Mouse (Mus musculus) lung, embryonic 15.5 days (tissue): Measurements from ENCODE around the gene Tulp3. TPM values are rescaled to one million over a fixed set of nuclear protein-coding genes. Genes with fewer than 3 reads are reported as not detected.

Experiments
- ATAC-seq: fragments of 200-750 bp; cut with Nextera tagmentation; 2 replicates; pipeline ENCODE4 v1.8.0; 2017; ENCODE audit warnings: moderate number of reproducible peaks, borderline replicate concordance; ENCODE audit not compliant: low FRiP score, low TSS enrichment; ENCODE audit errors: extremely low read depth
- H3K27ac ChIP-seq: fragments of 300-500 bp; sonication (generic); 2 replicates; pipeline ENCODE4 v1.5.1; 2015; ENCODE audit warnings: moderate library complexity, mild to moderate bottlenecking, inconsistent platforms
- H3K27me3 ChIP-seq: fragments of 300-500 bp; sonication (generic); 2 replicates; pipeline ENCODE4 v1.6.1; 2015; ENCODE audit warnings: inconsistent platforms
- H3K36me3 ChIP-seq: fragments of 300-500 bp; sonication (generic); 2 replicates; pipeline ENCODE4 v1.6.1; 2015; ENCODE audit warnings: inconsistent platforms
- H3K4me1 ChIP-seq: fragments of 300-500 bp; sonication (generic); 2 replicates; pipeline ENCODE4 v1.6.1; 2015; ENCODE audit warnings: inconsistent platforms
- H3K4me2 ChIP-seq: fragments of 300-500 bp; sonication (generic); 2 replicates; pipeline ENCODE4 v1.6.1; 2015; ENCODE audit warnings: inconsistent platforms, mild to moderate bottlenecking, moderate library complexity
- H3K4me3 ChIP-seq: fragments of 300-500 bp; sonication (generic); 2 replicates; pipeline ENCODE4 v1.5.1; 2015; ENCODE audit warnings: mild to moderate bottlenecking, inconsistent platforms
- H3K9ac ChIP-seq: fragments of 300-500 bp; sonication (generic); 2 replicates; pipeline ENCODE4 v1.6.1; 2015; ENCODE audit warnings: inconsistent platforms
- H3K9me3 ChIP-seq: fragments of 300-500 bp; sonication (generic); 2 replicates; pipeline ENCODE4 v1.6.1; 2016; ENCODE audit warnings: inconsistent platforms
- WGBS: fragments of 180-500 bp; shearing (Covaris S2); methylation state at CpG from one replicate; pipeline ENCODE4 v1.1.7; 2015; 5-methylcytosine and 5-hydroxymethylcytosine counted together
- polyA plus RNA-seq: library from polyadenylated mRNA; unstranded; fragments of >200 nt; fragmentation: Nextera tagmentation; extraction: Ambion mirVana; gene quantifications from 2 replicates; pipeline ENCODE4 v1.2.1, GENCODE M21; 2015

The Tulp3 gene
- polyA plus RNA-seq, 1 experiment from 2014 or later: 21.6 TPM

GRCm38 (mm10) chr6:128354140-128354539 is 1.5 kb downstream of the Tulp3 start:
- Histone ChIP-seq H3K9me3 (no peaks in the 10 kb centered on the region), H3K4me3 (peak overlapping the region; percentile 85; the same call in 1 of the 2 replicates), H3K27ac (no peak overlapping the region), H3K9ac (no peak overlapping the region), H3K36me3 (peaks cover 31% of the 10 kb centered on the region), H3K4me1 (peaks cover 19% of the 10 kb centered on the region), H3K4me2 (peak overlapping the region; percentile 77), H3K27me3 (no peaks in the 10 kb centered on the region)
- ATAC-seq: no peak
- 50% methylated on average over 3 of the region's 3 CpGs for WGBS

DNA sequence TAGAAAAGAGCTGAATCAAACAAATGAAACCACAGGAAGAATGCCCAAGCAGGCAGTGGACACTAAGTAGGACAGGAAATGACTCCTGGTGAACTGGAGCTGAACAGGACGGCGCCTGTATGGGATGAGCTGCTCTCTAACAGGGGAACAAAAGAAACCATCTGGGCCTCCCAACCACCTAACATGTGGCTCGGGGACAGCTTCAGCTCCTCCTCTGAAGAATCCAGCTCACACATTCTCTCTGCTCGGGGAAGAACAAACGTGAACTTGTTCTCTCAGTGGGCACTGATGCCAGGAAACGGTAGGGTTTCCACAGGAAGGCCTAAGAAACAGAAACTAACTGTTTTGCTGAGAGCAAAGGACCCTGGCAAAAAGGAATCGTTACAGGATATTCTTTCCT is 5.9 kb downstream of the Tulp3 start:
- Histone ChIP-seq H3K4me2 (no peak overlapping the region), H3K9ac (no peak overlapping the region), H3K27me3 (no peaks in the 10 kb centered on the region), H3K27ac (0 out of 2 replicates have a peak overlapping the region, but pooled peaks have one; percentile 15), H3K4me1 (peaks cover 16% of the 10 kb centered on the region), H3K9me3 (no peaks in the 10 kb centered on the region), H3K36me3 (peaks cover 7% of the 10 kb centered on the region), H3K4me3 (no peak overlapping the region)
- no peak for ATAC-seq
- WGBS: 41% methylated on average over 7 of the region's 7 CpGs

- Histone ChIP-seq H3K9ac (no peak overlapping the region), H3K9me3 (no peaks in the 10 kb centered on the region)
Observed at GRCm38 (mm10) chr6:128346782-128347181, 8.9 kb downstream of the Tulp3 start.

GRCm38 (mm10) chr6:128345623-128346022 is 10.0 kb downstream of the Tulp3 start:
- 80% methylated on average over 10 of the region's 10 CpGs for WGBS

More at GRCm38 (mm10) chr6:128346782-128347181, 8.9 kb downstream of the Tulp3 start:
- Histone ChIP-seq H3K27ac (no peak overlapping the region), H3K36me3 (peaks cover 7% of the 10 kb centered on the region), H3K27me3 (no peaks in the 10 kb centered on the region), H3K4me2 (no peak overlapping the region), H3K4me3 (no peak overlapping the region), H3K4me1 (peaks cover 5% of the 10 kb centered on the region; the same call in 1 of the 2 replicates)
- 75% methylated on average over 6 of the region's 6 CpGs for WGBS
- no peak for ATAC-seq

DNA sequence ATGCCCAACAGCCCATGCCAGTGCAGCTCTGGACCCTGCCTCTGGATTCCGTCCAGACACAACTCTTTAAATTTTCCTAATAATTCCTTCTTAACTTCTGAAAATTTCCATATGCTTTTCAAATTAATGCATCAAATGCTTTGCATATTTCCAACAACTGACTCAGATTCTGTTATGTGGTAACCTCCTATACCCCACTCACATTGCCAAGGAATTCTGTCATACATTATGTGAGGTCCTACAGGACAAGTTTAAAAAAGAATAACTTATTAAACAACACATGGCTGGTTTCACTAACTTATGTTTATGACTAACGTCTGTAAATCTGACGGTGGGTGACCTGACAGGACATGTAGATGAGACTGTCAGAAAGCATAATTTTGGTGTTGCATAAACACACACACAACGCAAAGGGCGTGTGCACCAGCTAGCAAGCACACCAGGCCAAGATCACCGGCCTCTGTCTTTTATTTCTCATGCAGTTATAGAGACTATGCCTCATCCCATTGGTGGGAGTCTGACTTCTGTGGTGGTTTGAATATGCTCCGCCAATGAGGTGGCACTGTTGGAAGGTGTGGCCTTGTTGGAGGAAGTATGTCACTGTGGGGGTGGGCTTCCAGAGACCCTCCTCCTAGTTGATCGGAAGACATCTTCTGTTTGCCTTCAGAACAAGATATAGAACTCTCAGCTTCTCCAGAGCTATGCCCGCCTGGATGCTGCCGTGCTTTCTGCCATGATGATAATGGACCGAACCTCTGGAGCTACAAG is 13.5 kb downstream of the Tulp3 start:
- peak overlapping the region; percentile 40 for H3K27ac ChIP-seq
- 82% methylated on average over 11 of the region's 11 CpGs for WGBS

More at GRCm38 (mm10) chr6:128345623-128346022, 10.0 kb downstream of the Tulp3 start:
- H3K9ac ChIP-seq: no peak overlapping the region
- H3K9me3 ChIP-seq: no peaks in the 10 kb centered on the region
- no peak overlapping the region for H3K4me3 ChIP-seq
- no peak for ATAC-seq
- H3K27ac ChIP-seq: no peak overlapping the region
- no peak overlapping the region for H3K4me2 ChIP-seq
- H3K4me1 ChIP-seq: peaks cover 5% of the 10 kb centered on the region; the same call in 1 of the 2 replicates
- peaks cover 4% of the 10 kb centered on the region; the same call in 1 of the 2 replicates for H3K36me3 ChIP-seq
- H3K27me3 ChIP-seq: no peaks in the 10 kb centered on the region

DNA sequence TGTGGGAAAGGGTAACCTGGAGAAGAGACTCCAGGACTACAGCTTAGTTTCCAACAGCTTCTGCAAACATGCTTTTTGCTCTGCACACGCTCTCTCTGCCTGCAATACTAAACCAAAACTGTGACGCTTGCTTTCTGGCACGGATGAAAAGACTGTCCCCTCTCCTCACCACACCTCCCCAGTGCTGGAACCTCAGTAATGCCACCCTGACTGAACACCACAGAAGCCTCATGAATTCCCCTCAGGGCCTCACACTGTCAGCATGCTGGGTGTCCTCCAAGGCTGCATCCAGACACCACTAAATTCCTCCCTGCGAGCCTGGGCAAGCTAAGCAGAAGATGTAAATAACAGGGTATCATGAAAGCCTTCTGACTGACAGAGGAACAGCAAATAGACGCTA is 16.8 kb downstream of the Tulp3 start:
- H3K36me3 ChIP-seq: peaks cover 8% of the 10 kb centered on the region; the same call in 1 of the 2 replicates
- no peaks in the 10 kb centered on the region for H3K9me3 ChIP-seq
- no peak overlapping the region for H3K4me2 ChIP-seq
- 0 out of 2 replicates have a peak overlapping the region, but pooled peaks have one; percentile 23 for H3K27ac ChIP-seq
- 20% methylated on average over 5 of the region's 5 CpGs for WGBS
- H3K4me1 ChIP-seq: peaks cover 8% of the 10 kb centered on the region; the same call in 1 of the 2 replicates
- ATAC-seq: no peak
- H3K4me3 ChIP-seq: no peak overlapping the region
- H3K9ac ChIP-seq: no peak overlapping the region
- H3K27me3 ChIP-seq: no peaks in the 10 kb centered on the region

More for the DNA sequence above, 13.5 kb downstream of the Tulp3 start:
- no peak for ATAC-seq
- H3K9ac ChIP-seq: no peak overlapping the region
- no peak overlapping the region for H3K4me3 ChIP-seq
- no peaks in the 10 kb centered on the region for H3K36me3 ChIP-seq
- H3K4me1 ChIP-seq: peaks cover 8% of the 10 kb centered on the region; the same call in 1 of the 2 replicates
- no peaks in the 10 kb centered on the region for H3K9me3 ChIP-seq
- no peaks in the 10 kb centered on the region for H3K27me3 ChIP-seq
- no peak overlapping the region for H3K4me2 ChIP-seq

DNA sequence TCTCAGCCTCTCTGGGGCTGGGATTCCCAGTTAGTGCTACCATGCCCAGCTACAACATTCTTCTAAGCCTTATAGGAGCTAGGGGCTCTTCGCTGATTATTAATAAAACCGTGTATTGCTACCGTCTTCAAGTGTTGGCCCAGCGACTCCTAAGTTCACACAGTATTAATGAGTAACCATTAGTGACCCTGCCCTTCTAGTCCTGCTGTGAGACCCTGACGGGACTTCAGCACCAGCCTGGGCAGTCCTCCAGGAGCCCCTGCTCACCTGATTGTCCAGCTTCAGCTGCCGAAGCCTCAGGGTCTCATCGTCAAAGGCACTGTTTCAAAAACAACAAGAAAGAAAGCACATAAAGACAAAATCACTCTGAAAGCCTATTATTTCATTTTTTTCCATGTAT is 18.2 kb downstream of the Tulp3 start:
- Histone ChIP-seq H3K4me1 (peaks cover 8% of the 10 kb centered on the region; the same call in 1 of the 2 replicates), H3K27ac (no peak overlapping the region), H3K36me3 (peaks cover 18% of the 10 kb centered on the region), H3K9ac (no peak overlapping the region), H3K9me3 (no peaks in the 10 kb centered on the region), H3K27me3 (no peaks in the 10 kb centered on the region), H3K4me3 (no peak overlapping the region), H3K4me2 (no peak overlapping the region)
- WGBS: 46% methylated on average over 7 of the region's 7 CpGs
- no peak for ATAC-seq

DNA sequence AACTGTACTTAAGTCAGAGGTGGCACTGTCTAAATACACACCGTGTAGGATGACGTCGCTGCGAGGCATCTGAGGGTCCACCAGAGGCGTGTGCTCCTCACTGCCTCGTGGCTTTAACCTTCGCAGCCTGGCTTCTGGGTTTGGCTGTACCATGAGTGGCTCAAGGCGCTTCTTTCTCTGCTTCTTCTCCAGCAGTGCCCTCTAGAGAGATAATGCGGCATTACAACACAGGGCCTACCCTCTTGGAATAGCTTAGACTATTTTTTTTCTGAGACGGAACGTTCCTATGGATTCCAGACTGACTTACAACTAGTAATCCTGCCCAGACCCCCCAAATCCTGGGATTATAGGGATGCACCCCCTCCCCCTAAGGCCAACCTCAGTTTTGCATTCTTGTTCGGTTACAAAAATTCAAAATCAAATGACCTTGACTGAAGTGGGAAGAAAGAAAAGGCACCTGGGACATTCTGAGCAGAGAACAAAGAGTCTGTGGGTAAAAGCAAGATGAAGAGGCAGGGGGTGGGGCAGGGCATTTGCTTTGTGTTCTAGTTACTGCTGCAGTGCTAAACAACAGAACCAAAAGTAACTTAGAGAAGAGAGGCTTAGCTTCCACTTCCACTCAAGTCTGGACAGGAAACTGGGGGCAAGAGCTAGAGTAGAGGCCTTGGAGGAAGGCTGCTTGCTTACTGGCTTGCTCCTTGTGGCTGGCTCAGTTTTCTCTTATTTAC is 21.1 kb downstream of the Tulp3 start:
- 7% methylated on average over 12 of the region's 12 CpGs for WGBS
- no peaks in the 10 kb centered on the region for H3K27me3 ChIP-seq
- no peak overlapping the region for H3K27ac ChIP-seq
- peak overlapping the region; percentile 32; the same call in 1 of the 2 replicates for H3K4me2 ChIP-seq
- H3K4me1 ChIP-seq: peaks cover 8% of the 10 kb centered on the region; the same call in 1 of the 2 replicates
- peak; percentile 78 for ATAC-seq
- peaks cover 38% of the 10 kb centered on the region for H3K36me3 ChIP-seq
- no peak overlapping the region for H3K4me3 ChIP-seq
- no peaks in the 10 kb centered on the region for H3K9me3 ChIP-seq
- H3K9ac ChIP-seq: no peak overlapping the region

GRCm38 (mm10) chr6:128318317-128318716 is 37.3 kb downstream of the Tulp3 start:
- H3K36me3 ChIP-seq: peaks cover 24% of the 10 kb centered on the region

GRCm38 (mm10) chr6:128315597-128315996 is 40.1 kb downstream of the Tulp3 start:
- Histone ChIP-seq H3K36me3 (no peaks in the 10 kb centered on the region), H3K27me3 (no peaks in the 10 kb centered on the region), H3K4me3 (no peak overlapping the region), H3K9ac (no peak overlapping the region), H3K4me1 (no peaks in the 10 kb centered on the region), H3K9me3 (no peaks in the 10 kb centered on the region), H3K27ac (no peak overlapping the region), H3K4me2 (no peak overlapping the region)
- 70% methylated on average over 8 of the region's 8 CpGs for WGBS
- no peak for ATAC-seq

More at GRCm38 (mm10) chr6:128318317-128318716, 37.3 kb downstream of the Tulp3 start:
- Histone ChIP-seq H3K4me3 (no peak overlapping the region), H3K9ac (no peak overlapping the region), H3K27me3 (no peaks in the 10 kb centered on the region), H3K27ac (no peak overlapping the region), H3K4me2 (no peak overlapping the region), H3K4me1 (no peaks in the 10 kb centered on the region), H3K9me3 (no peaks in the 10 kb centered on the region)
- peak; percentile 55; the same call in 1 of the 2 replicates for ATAC-seq
- 3% methylated on average over 4 of the region's 4 CpGs for WGBS

DNA sequence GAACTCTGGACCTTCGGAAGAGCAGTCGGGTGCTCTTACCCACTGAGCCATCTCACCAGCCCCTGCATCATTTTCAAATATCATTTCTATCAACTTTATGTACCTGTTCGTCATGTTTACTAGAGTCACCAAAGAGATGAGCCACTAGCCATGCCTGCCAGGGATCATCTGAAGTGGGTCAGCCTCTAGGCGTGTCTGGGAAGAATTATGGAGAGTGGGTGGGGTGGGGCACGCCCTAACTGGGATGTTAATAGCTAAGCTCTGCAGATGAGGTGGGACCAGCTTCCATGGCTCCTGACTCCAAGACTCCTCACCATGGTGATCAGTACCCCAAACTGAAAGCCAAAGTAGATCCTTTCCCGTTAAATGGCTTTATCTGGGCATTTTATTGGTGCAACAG is 40.9 kb downstream of the Tulp3 start:
- no peaks in the 10 kb centered on the region for H3K27me3 ChIP-seq
- H3K4me3 ChIP-seq: no peak overlapping the region
- no peaks in the 10 kb centered on the region for H3K36me3 ChIP-seq
- 85% methylated on average over 6 of the region's 6 CpGs for WGBS
- no peak for ATAC-seq
- H3K9ac ChIP-seq: no peak overlapping the region
- H3K4me1 ChIP-seq: no peaks in the 10 kb centered on the region
- H3K27ac ChIP-seq: no peak overlapping the region
- H3K9me3 ChIP-seq: no peaks in the 10 kb centered on the region
- H3K4me2 ChIP-seq: no peak overlapping the region

- Histone ChIP-seq H3K4me1 (no peaks in the 10 kb centered on the region), H3K4me2 (no peak overlapping the region), H3K9me3 (no peaks in the 10 kb centered on the region), H3K36me3 (no peaks in the 10 kb centered on the region), H3K9ac (no peak overlapping the region), H3K27me3 (no peaks in the 10 kb centered on the region), H3K4me3 (no peak overlapping the region), H3K27ac (no peak overlapping the region)
- WGBS: 24% methylated on average over 4 of the region's 4 CpGs
- peak; percentile 31 for ATAC-seq
Observed at GRCm38 (mm10) chr6:128308311-128308710, 47.3 kb downstream of the Tulp3 start.
